Comparison of ENCODE assay signal across 8 mouse cellular contexts in genomic region chr14:8173542-8174250, GRCm38 (mm10). TPM values are rescaled to one million over a fixed set of nuclear protein-coding genes. Genes with fewer than 3 reads are reported as not detected.
DNase-seq lines count a peak whose midpoint lies in the region; ATAC-seq and TF ChIP-seq lines count a peak whose summit lies in the region.
"Not testable (repeated sequence)": the region's sequence is repeated elsewhere in the genome, so short reads cannot be mapped to it uniquely, and the experiment has no call there.

No protein-coding gene starts in this region.

- H3K36me3 ChIP-seq in ES-Bruce4 (ENCODE audit: control insufficient read depth, insufficient read depth, low read length, poor library complexity, severe bottlenecking): peaks cover 14% of the 10 kb centered on the region
- H3K36me3 ChIP-seq in erythroblast, embryonic 14.5 days (ENCODE audit: control insufficient read depth): peaks cover 29% of the 10 kb centered on the region
- peaks cover 19% of the 10 kb centered on the region for H3K36me3 ChIP-seq in heart, postnatal 0 days (replicated peaks; ENCODE audit: control insufficient read depth, insufficient read depth, low read length)
- H3K36me3 ChIP-seq in testis, adult 2 months (ENCODE audit: control insufficient read depth, insufficient read depth, low read length): not testable (repeated sequence)

- H3K27ac ChIP-seq in ES-Bruce4 (ENCODE audit: insufficient read depth, low read length): peak overlapping the region; percentile 98
- H3K27ac ChIP-seq in heart, postnatal 0 days (ENCODE audit: low read depth): peak overlapping the region; percentile 92
- H3K27ac ChIP-seq in testis, adult 2 months (ENCODE audit: control insufficient read depth, insufficient read depth, low read depth, low read length): peak overlapping the region; percentile 60

- H3K9me3 ChIP-seq in ES-Bruce4 (replicated peaks; ENCODE audit: control insufficient read depth, insufficient read depth, low read length, poor library complexity, severe bottlenecking); erythroblast, embryonic 14.5 days (ENCODE audit: control insufficient read depth, low read length); heart, postnatal 0 days (replicated peaks; ENCODE audit: control insufficient read depth, low read length): not testable (repeated sequence)

- H3K4me3 ChIP-seq in ES-Bruce4 (ENCODE audit: low read depth, low read length): peak overlapping the region; percentile 79
- peak overlapping the region; percentile 99 for H3K4me3 ChIP-seq in erythroblast, embryonic 14.5 days (replicated peaks)
- H3K4me3 ChIP-seq in heart, postnatal 0 days (ENCODE audit: low read depth, low read length): peak overlapping the region; percentile 97
- peak overlapping the region; percentile 84 for H3K4me3 ChIP-seq in lung, adult 2 months (replicated peaks; ENCODE audit: extremely low read depth, low read depth, low read length)
- peak overlapping the region; percentile 97 for H3K4me3 ChIP-seq in testis, adult 2 months (ENCODE audit: control insufficient read depth, low read depth, low read length)

- H3K9ac ChIP-seq in ES-Bruce4 (ENCODE audit: low read depth, poor library complexity, severe bottlenecking): peak overlapping the region; percentile 27
- H3K9ac ChIP-seq in heart, postnatal 0 days (replicated peaks; ENCODE audit: low read depth, low read length): not testable (repeated sequence)

- DNase-seq in cerebellum, adult 11 months: peak; percentile 30
- DNase-seq in heart, postnatal 0 days (ENCODE audit: low spot score); lung, adult 2 months: not testable (repeated sequence)
- peak; percentile 50 for DNase-seq in kidney, postnatal 10 days
- DNase-seq in naive thymus-derived CD4-positive, alpha-beta T cell, adult 2 months (ENCODE audit: low read depth): peak; percentile 83

- not testable (repeated sequence) for TF ChIP-seq EP300 in ES-Bruce4 (IDR thresholded peaks at IDR 0.05; ENCODE audit: insufficient read depth, low read depth, low read length); heart, postnatal 0 days (IDR thresholded peaks at IDR 0.05; ENCODE audit: low read depth)

- H3K4me1 ChIP-seq in ES-Bruce4 (ENCODE audit: control insufficient read depth, insufficient read depth, low read length); heart, postnatal 0 days (ENCODE audit: control insufficient read depth, insufficient read depth); lung, adult 2 months (ENCODE audit: control insufficient read depth, insufficient read depth, low read length); testis, adult 2 months (ENCODE audit: control insufficient read depth, insufficient read depth, low read length): not testable (repeated sequence)
- H3K4me1 ChIP-seq in erythroblast, embryonic 14.5 days (ENCODE audit: control insufficient read depth): peaks cover 28% of the 10 kb centered on the region

- H3K4me2 ChIP-seq in heart, postnatal 0 days (ENCODE audit: low read depth, low read length): peak overlapping the region; percentile 65

- not testable (repeated sequence) for TF ChIP-seq POLR2A in ES-Bruce4 (IDR thresholded peaks at IDR 0.05; ENCODE audit: insufficient read depth, low read length); lung, adult 2 months (IDR thresholded peaks at IDR 0.05; ENCODE audit: borderline replicate concordance, extremely low read depth, low read depth, low read length); testis, adult 2 months (IDR thresholded peaks at IDR 0.05; ENCODE audit: control insufficient read depth, low read depth, low read length)

- TF ChIP-seq CTCF in ES-Bruce4 (IDR thresholded peaks at IDR 0.05; ENCODE audit: low read depth, low read length); lung, adult 2 months (IDR thresholded peaks at IDR 0.05; ENCODE audit: insufficient read depth, low read length); testis, adult 2 months (IDR thresholded peaks at IDR 0.05; ENCODE audit: control insufficient read depth, insufficient read depth, insufficient replicate concordance, low read depth, low read length): not testable (repeated sequence)
- TF ChIP-seq CTCF in heart, postnatal 0 days (IDR thresholded peaks at IDR 0.05; ENCODE audit: low read depth): peak; percentile 33

- not testable (repeated sequence) for ATAC-seq in heart, postnatal 0 days (ENCODE audit: insufficient read depth, low read depth)

- H3K27me3 ChIP-seq in ES-Bruce4 (ENCODE audit: control insufficient read depth, insufficient read depth, low read length, poor library complexity, severe bottlenecking); erythroblast, embryonic 14.5 days (ENCODE audit: control insufficient read depth); heart, postnatal 0 days (ENCODE audit: control insufficient read depth, insufficient read depth, low read length); testis, adult 2 months (ENCODE audit: control insufficient read depth, insufficient read depth, low read length): not testable (repeated sequence)

- WGBS in heart, postnatal 0 days: 23% methylated on average over 5 of the region's 7 CpGs
- 24% methylated on average over 7 of the region's 7 CpGs for WGBS in lung, adult 2 months

RNA-seq across cellular contexts. Expression of gene Pdhb, which starts 0.9 kb away (rescaled TPM):
- 167 and 168 TPM in 2 replicates for polyA plus RNA-seq in ES-Bruce4 (2011; ENCODE audit: insufficient read depth, insufficient read length, low read depth, missing spikeins)
- 4.1 and 7.8 TPM in 2 replicates for polyA plus RNA-seq in erythroblast, embryonic 14.5 days (2012)
- total RNA-seq in heart, postnatal 0 days (2014; rRNA removed; ENCODE audit: low replicate concordance): 535 and 560 TPM in 2 replicates
- 1,048 and 1,051 TPM in 2 replicates for polyA plus RNA-seq in heart, postnatal 0 days (2015; fragmentation: Nextera tagmentation; extraction: Ambion mirVana)
- polyA plus RNA-seq in lung, adult 2 months (2012; rRNA removed): 30.3 and 53.1 TPM in 2 replicates
- polyA plus RNA-seq in testis, adult 2 months (2012; rRNA removed): 97.6 and 115 TPM in 2 replicates

RNA-seq across cellular contexts. Expression of gene Kctd6, which starts 40.2 kb away (rescaled TPM):
- 35.6 and 36.7 TPM in 2 replicates for polyA plus RNA-seq in ES-Bruce4 (2011; ENCODE audit: insufficient read depth, insufficient read length, low read depth, missing spikeins)
- 0.13 and 0.15 TPM in 2 replicates for polyA plus RNA-seq in erythroblast, embryonic 14.5 days (2012)
- 5.8 and 7.9 TPM in 2 replicates for total RNA-seq in heart, postnatal 0 days (2014; rRNA removed; ENCODE audit: low replicate concordance)
- 11.4 and 12.6 TPM in 2 replicates for polyA plus RNA-seq in heart, postnatal 0 days (2015; fragmentation: Nextera tagmentation; extraction: Ambion mirVana)
- 6.1 and 9.0 TPM in 2 replicates for polyA plus RNA-seq in lung, adult 2 months (2012; rRNA removed)
- polyA plus RNA-seq in testis, adult 2 months (2012; rRNA removed): 2.4 and 2.8 TPM in 2 replicates
